Mouse (Mus musculus) C2C12 (cell line): ENCODE results near the gene Smg8. TPM values are rescaled to one million over a fixed set of nuclear protein-coding genes. Genes with fewer than 3 reads are reported as not detected.

ENCODE experiments used
- H3K27me3 ChIP-seq: one replicate; pipeline ENCODE4 v1.6.1; 2011; ENCODE audit not compliant: control insufficient read depth, insufficient read depth, insufficient read length
- H3K36me3 ChIP-seq: one replicate; pipeline ENCODE4 v1.6.1; 2011; ENCODE audit not compliant: control insufficient read depth, insufficient read depth
- H3K4me3 ChIP-seq: one replicate; pipeline ENCODE4 v1.5.1; 2011; ENCODE audit warnings: mild to moderate bottlenecking, control low read depth; ENCODE audit not compliant: poor library complexity, insufficient read depth, severe bottlenecking
- H3K79me2 ChIP-seq: one replicate; pipeline ENCODE4 v1.6.1; 2011; ENCODE audit not compliant: control insufficient read depth, insufficient read depth
- H3K79me3 ChIP-seq: one replicate; pipeline ENCODE4 v1.6.1; 2011; ENCODE audit warnings: low read depth, control low read depth
- H3ac ChIP-seq: one replicate; pipeline ENCODE3; 2011; ENCODE audit warnings: low read depth; ENCODE audit not compliant: control insufficient read depth, insufficient read length
- CEBPB ChIP-seq: IDR thresholded peaks from one replicate; pipeline ENCODE4 v1.6.1; 2011; ENCODE audit warnings: low read depth, mild to moderate bottlenecking, control low read depth, moderate library complexity
- CTCF ChIP-seq: IDR thresholded peaks from one replicate; pipeline ENCODE4 v1.5.1; 2011; ENCODE audit not compliant: control insufficient read depth, insufficient read depth, insufficient read length
- FOSL1 ChIP-seq: IDR thresholded peaks from one replicate; pipeline ENCODE4 v1.8.0; 2011; ENCODE audit warnings: mild to moderate bottlenecking, low read length; ENCODE audit not compliant: poor library complexity, insufficient read depth, severe bottlenecking
- MAX ChIP-seq: IDR thresholded peaks from one replicate; pipeline ENCODE4 v1.6.1; 2011; ENCODE audit warnings: mild to moderate bottlenecking, control low read depth
- MYOD1 ChIP-seq: IDR thresholded peaks from one replicate; pipeline ENCODE4 v1.6.1; 2011; ENCODE audit warnings: low read depth; ENCODE audit not compliant: control insufficient read depth, insufficient read length
- MYOG ChIP-seq: IDR thresholded peaks from one replicate; pipeline ENCODE4 v1.6.1; 2011; ENCODE audit not compliant: control insufficient read depth, insufficient read length; ENCODE audit errors: extremely low read depth
- USF1 ChIP-seq: IDR thresholded peaks from one replicate; pipeline ENCODE4 v1.6.1; 2011; ENCODE audit warnings: low read depth, mild to moderate bottlenecking, control low read depth, moderate library complexity
- polyA plus RNA-seq: library from polyadenylated mRNA; unstranded; fragments of >200 nt; fragmentation: generic; extraction: Trizol; gene quantifications from one replicate; pipeline ENCODE4 v1.2.1, GENCODE M21; 2012; ENCODE audit warnings: missing spikeins

Gene Smg8
- polyA plus RNA-seq, 1 experiment: 14.4 TPM

DNA sequence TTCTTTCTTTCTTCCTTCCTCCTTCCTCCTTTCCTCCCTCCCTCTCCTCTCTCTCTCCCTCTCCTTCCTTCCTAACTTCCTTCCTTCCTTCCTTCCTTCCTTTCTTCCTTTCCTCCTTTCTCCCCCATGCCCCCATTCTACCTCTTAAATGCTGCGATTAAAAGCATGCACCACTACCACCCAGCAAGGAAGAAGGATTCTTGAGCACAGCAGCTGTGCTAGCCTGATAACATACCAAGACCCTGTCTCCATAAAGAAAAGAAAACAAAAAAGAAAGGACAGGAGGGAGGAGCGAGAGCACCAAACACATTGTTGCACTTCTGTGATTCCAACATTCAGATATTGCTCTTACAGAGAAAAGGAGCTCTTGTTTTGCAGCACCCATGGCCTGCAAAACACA, 568 bp upstream of the Smg8 start:
- Histone ChIP-seq H3K79me2 (peaks cover 39% of the 10 kb centered on the region), H3K79me3 (peaks cover 27% of the 10 kb centered on the region), H3K4me3 (peak overlapping the region; percentile 97), H3K36me3 (peaks cover 58% of the 10 kb centered on the region), H3ac (no peak overlapping the region), H3K27me3 (no peaks in the 10 kb centered on the region)
- TF ChIP-seq FOSL1: no peak
- TF ChIP-seq MYOG: no peak
- TF ChIP-seq CTCF: no peak
- no peak for TF ChIP-seq USF1
- TF ChIP-seq MYOD1: no peak
- no peak for TF ChIP-seq MAX
- TF ChIP-seq CEBPB: no peak

DNA sequence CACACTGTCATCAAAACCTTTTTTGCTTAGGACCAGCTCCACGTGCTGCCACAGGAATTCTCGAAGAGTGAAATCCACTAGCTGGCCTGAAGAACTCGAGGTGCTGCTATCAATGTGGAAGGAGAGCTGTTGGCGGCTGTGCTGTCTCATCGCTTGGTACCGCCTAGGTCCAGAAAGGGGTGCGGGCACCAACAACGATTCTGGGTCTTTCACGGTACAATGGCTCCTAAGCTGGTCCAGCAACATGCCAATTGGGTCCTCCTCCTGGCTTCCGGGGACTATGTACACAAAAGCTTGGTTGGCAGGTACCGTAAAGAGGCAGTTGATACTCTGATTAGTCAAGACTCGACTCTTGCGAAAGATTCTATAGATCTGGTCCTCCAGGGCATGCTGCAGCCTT, 1.1 kb downstream of the Smg8 start:
- Histone ChIP-seq H3K4me3 (peak overlapping the region; percentile 97), H3K36me3 (peaks cover 58% of the 10 kb centered on the region), H3K79me3 (peaks cover 29% of the 10 kb centered on the region), H3K27me3 (no peaks in the 10 kb centered on the region), H3K79me2 (peaks cover 46% of the 10 kb centered on the region), H3ac (no peak overlapping the region)
- TF ChIP-seq FOSL1: no peak
- TF ChIP-seq MYOG: no peak
- TF ChIP-seq USF1: no peak
- TF ChIP-seq MAX: no peak
- no peak for TF ChIP-seq MYOD1
- no peak for TF ChIP-seq CEBPB
- no peak for TF ChIP-seq CTCF

- H3K79me3 ChIP-seq: peaks cover 29% of the 10 kb centered on the region
- H3ac ChIP-seq: no peak overlapping the region
- H3K36me3 ChIP-seq: peaks cover 64% of the 10 kb centered on the region
- H3K4me3 ChIP-seq: no peak overlapping the region
- H3K79me2 ChIP-seq: peaks cover 59% of the 10 kb centered on the region
- no peaks in the 10 kb centered on the region for H3K27me3 ChIP-seq
- TF ChIP-seq MYOG: no peak
- TF ChIP-seq FOSL1: no peak
- TF ChIP-seq CTCF: no peak
- no peak for TF ChIP-seq CEBPB
- TF ChIP-seq MYOD1: no peak
- no peak for TF ChIP-seq USF1
- TF ChIP-seq MAX: no peak
These were observed 2.9 kb downstream of the Smg8 start for GRCm38 (mm10) chr11:87083712-87084111.

DNA sequence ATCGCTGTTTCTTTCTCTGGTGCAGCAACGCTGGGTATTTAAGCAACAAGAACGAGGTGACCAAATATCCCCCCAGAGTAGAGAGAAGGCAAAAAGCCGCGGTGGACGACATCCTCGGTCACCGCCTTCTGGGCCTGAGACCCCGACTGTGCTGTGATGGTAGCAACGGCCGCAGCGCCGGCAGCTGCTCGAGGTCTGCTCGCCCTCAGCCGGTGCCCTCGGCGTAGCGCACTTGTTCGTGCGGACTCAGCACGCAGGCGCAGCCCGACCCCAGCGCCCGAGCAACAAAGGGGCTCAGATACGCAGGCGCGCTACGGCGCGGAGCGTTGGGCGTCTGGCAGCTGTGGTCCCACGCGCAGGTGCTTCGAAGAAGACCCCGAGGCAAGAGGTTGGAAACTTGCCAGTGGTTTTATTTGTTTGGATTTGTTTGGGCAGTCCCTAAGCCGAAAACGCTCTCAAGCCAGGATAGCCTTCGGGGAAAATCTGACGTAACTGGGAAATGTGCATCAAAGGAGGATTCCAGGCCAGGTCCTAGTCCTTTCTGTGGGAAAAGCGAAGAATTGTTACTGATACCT, 12.6 kb downstream of the Smg8 start, which contains the start of gene Gdpd1:
Gene Gdpd1 (minus strand): TSS at position 197 of the 575 bp plus-strand sequence.
- Histone ChIP-seq H3ac (peak within 1 kb of the TSS; percentile 81), H3K36me3 (peaks cover 25% of the 10 kb centered on the region), H3K4me3 (peak within 1 kb of the TSS; percentile 62), H3K27me3 (no peaks in the 10 kb centered on the region), H3K79me3 (no peaks in the 10 kb centered on the region), H3K79me2 (peaks cover 11% of the 10 kb centered on the region)
- TF ChIP-seq MAX: peak; percentile 75
- no peak for TF ChIP-seq FOSL1
- no peak for TF ChIP-seq MYOG
- no peak for TF ChIP-seq USF1
- TF ChIP-seq CTCF: peak; percentile 46
- peak; percentile 20 for TF ChIP-seq MYOD1

DNA sequence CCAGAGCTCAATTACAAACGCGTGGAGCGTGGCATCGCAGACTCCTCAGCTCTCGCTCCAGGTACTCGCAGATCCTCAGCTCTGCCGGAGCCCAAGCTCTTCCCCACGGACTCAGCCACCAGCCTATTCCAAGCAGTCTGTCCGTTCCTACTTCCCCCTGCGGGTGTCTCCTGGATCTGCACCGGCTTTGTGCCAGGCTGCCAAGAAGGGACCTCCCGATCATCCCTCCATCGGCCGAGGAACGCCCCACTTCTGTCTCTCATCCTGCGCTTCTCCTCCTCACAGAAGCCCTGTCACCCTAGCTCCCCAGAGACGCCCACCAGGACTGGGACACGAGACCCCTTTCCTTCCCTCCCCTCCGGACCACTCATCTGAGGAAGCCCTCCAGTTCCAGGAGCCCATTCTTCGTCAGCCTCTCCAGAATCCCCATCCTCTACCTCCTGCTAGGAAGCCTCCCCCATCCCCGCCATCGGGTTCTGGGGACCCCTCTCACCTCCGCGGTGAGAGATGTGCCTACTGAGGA, 13.2 kb downstream of the Smg8 start:
- Histone ChIP-seq H3K79me2 (peaks cover 7% of the 10 kb centered on the region), H3ac (peak overlapping the region; percentile 81), H3K27me3 (no peaks in the 10 kb centered on the region), H3K79me3 (no peaks in the 10 kb centered on the region), H3K36me3 (peaks cover 20% of the 10 kb centered on the region), H3K4me3 (peak overlapping the region; percentile 62)
- TF ChIP-seq MAX (no peak), CEBPB (no peak), CTCF (peak; percentile 26), MYOD1 (no peak)

GRCm38 (mm10) chr11:87062087-87062486, 24.5 kb downstream of the Smg8 start:
- H3ac ChIP-seq: no peak overlapping the region
- H3K79me3 ChIP-seq: no peaks in the 10 kb centered on the region
- no peak overlapping the region for H3K4me3 ChIP-seq
- H3K79me2 ChIP-seq: no peaks in the 10 kb centered on the region
- no peak for TF ChIP-seq FOSL1
- no peak for TF ChIP-seq MYOG
- no peak for TF ChIP-seq MYOD1
- no peak for TF ChIP-seq CEBPB
- no peak for TF ChIP-seq MAX
- no peak for TF ChIP-seq CTCF
- no peak for TF ChIP-seq USF1
- no peaks in the 10 kb centered on the region for H3K27me3 ChIP-seq
- H3K36me3 ChIP-seq: peaks cover 14% of the 10 kb centered on the region
